Mouse (Mus musculus): ENCODE results near the gene Esyt3.

Esyt3 gene

DNA sequence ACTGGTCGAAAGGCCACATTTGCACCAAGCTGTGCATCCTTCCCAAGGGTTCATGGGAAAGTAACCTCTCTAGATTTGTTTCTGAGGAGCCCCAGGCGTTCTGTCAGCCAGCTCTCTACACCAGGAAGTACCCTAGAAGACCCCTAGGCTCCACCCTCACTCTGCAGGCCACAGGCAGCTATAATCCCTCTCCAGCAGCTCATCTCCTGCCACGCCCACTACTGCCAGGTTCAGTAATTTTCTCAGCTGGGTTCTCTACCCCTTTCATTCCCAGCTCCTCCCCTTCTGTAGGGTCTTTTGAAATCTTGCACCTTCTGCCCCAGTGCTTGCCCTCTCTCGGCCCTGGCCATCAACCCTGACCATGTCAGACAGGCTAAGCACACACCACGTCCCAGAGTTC is 2.4 kb downstream of the Esyt3 start:
- DNase-seq (ENCODE audit: extremely low spot score, low read depth, low spot score) = no peak

- no peak for DNase-seq (ENCODE audit: extremely low spot score, low read depth, low spot score)
These were observed 3.6 kb downstream of the Esyt3 start for GRCm38 (mm10) chr9:99354796-99355195.

DNA sequence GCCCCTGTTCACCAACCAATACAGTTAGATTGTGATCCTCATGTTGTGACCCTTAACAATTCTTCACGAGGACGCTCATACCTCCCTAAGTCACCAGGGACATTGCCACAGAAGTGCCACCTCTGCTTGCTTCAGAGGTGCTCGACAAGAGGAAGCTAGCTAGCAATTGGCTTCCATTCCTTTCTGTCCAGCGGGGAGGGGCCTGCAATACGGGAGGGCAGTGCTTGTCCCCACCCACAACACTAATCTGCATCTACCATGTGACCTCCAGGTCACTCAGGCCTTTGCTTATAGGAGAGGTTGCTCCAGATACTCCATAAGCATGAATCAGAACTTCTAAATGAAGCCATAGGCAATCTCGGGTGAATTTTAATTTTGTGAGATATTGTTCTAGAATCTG is 5.0 kb downstream of the Esyt3 start:
- DNase-seq (ENCODE audit: extremely low spot score, low read depth, low spot score) = no peak

- no peak for DNase-seq (ENCODE audit: extremely low spot score, low read depth, low spot score)
These were observed 5.4 kb downstream of the Esyt3 start for GRCm38 (mm10) chr9:99352964-99353363.

- DNase-seq (ENCODE audit: extremely low spot score, low read depth, low spot score) = no peak
These were observed 13.0 kb downstream of the Esyt3 start for GRCm38 (mm10) chr9:99345351-99345792.

- DNase-seq (ENCODE audit: extremely low spot score, low read depth, low spot score) = no peak
These were observed 16.8 kb downstream of the Esyt3 start for GRCm38 (mm10) chr9:99341600-99341999.

DNA sequence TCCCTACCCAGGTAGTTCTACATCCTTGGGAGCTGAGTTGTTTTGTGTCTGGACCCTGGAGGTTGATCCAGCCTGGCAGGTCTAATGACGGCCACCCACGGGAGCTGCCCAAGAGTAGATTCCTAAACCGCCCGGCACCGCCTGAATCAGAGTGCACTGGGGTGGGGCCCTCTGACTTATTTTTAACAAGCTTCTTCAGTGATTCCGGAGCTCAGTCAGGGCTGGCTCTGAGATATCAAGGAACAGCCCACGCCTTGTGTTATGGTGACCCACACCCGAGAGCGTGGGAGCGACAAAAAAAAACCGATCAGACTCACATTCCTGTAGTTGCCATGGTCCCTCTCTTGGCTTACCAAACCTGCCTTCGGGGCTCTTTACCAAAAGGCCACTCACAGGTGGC is 18.2 kb downstream of the Esyt3 start:
- no peak for DNase-seq (ENCODE audit: extremely low spot score, low read depth, low spot score)

GRCm38 (mm10) chr9:99339182-99339581 is 19.2 kb downstream of the Esyt3 start:
- DNase-seq (ENCODE audit: extremely low spot score, low read depth, low spot score) = no peak

GRCm38 (mm10) chr9:99338293-99338692 is 20.1 kb downstream of the Esyt3 start:
- DNase-seq (ENCODE audit: extremely low spot score, low read depth, low spot score) = no peak

DNA sequence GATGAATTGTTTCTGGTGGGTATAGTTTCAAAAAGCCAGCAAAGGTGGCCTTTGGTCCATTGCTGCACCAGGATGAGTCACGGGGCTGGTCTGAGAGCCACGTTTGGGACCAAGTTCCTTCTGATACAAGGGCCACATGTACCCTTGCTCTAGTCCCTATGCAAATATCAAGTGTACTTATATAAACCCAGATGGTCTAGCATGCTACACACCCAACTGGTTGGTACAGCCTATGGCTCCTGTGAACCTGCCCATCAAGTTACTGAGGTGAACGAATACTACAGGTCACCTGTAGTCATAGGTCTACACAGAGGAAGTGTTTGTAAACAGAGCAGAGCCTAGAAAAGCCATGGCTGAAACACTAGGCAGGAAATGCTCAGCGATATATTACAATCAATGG is 21.8 kb downstream of the Esyt3 start:
- DNase-seq (ENCODE audit: extremely low spot score, low read depth, low spot score) = no peak

GRCm38 (mm10) chr9:99326881-99327280 is 31.5 kb downstream of the Esyt3 start:
- DNase-seq (ENCODE audit: extremely low spot score, low read depth, low spot score) = no peak

GRCm38 (mm10) chr9:99325961-99326360 is 32.4 kb downstream of the Esyt3 start:
- no peak for DNase-seq (ENCODE audit: extremely low spot score, low read depth, low spot score)

GRCm38 (mm10) chr9:99325208-99325929 is 33.0 kb downstream of the Esyt3 start:
- no peak for DNase-seq (ENCODE audit: extremely low spot score, low read depth, low spot score)

- DNase-seq (ENCODE audit: extremely low spot score, low read depth, low spot score) = no peak
These were observed 38.4 kb downstream of the Esyt3 start for GRCm38 (mm10) chr9:99320006-99320405.

DNA sequence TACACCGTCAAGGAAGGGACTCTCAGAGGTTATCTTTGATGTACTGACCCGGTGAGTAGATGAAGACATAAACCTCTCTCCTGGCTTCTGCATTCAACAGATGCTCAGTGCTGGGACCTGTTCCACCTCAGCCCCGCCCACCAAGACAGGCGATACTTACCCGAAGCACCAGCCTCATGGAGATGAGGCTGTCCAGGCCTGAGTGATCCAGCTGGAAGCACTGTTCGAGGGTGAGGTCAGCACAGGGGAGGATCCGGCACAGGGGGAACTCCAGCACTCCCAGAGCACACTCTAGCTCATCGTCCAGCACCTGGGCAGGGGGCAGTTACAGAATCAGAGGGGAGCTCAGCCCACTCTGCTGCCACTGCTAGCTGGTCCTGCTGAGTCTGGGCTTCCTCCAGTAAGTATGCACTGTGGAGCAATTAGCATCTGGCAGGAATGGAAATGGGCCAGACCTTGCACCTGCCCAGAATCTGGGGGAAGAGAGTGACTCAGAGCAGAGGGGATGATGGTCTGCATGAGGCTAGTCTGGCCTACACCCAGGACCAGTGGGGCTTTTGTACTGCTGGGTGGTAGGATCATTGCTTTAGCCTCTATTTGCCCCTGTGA is 38.9 kb downstream of the Esyt3 start:
- no peak for DNase-seq (ENCODE audit: extremely low spot score, low read depth, low spot score)

DNA sequence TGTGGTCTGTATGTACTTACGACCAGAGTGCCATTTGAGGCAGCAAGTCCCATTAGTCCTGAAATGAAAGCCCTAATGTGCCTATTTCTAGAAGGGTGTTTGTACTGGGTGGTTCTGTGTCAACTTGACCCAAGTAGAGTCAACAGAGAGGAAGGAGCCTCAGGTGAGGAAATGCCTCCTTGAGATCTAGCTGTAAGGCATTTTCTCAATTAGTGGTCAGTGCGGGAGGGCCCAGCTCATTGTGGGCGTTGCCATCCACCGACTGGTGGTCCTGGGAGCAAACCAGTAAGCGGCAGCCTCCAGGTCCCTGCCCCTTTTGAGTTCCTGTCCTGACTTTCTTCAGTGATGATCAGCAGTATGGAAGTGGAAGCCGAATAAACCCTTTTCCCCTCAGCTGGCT is 52.1 kb downstream of the Esyt3 start:
- DNase-seq (ENCODE audit: extremely low spot score, low read depth, low spot score) = no peak

- no peak for DNase-seq (ENCODE audit: extremely low spot score, low read depth, low spot score)
These were observed 54.1 kb downstream of the Esyt3 start for GRCm38 (mm10) chr9:99304296-99304695.

Data from hindlimb bud, embryonic 11.5 days (tissue).